Mouse (Mus musculus) spleen, postnatal 10 days (tissue): Measurements from ENCODE around the gene Clpx.
"Not testable (repeated sequence)": the region's sequence is repeated elsewhere in the genome, so short reads cannot be mapped to it uniquely, and the experiment has no call there.

Experiments used
- DNase-seq, 2 experiments: peaks; one replicate each; pipeline ENCODE4 v3.0.0; 2021 to 2022; ENCODE audit warnings: low spot score in 2 of 2

Clpx gene

DNA sequence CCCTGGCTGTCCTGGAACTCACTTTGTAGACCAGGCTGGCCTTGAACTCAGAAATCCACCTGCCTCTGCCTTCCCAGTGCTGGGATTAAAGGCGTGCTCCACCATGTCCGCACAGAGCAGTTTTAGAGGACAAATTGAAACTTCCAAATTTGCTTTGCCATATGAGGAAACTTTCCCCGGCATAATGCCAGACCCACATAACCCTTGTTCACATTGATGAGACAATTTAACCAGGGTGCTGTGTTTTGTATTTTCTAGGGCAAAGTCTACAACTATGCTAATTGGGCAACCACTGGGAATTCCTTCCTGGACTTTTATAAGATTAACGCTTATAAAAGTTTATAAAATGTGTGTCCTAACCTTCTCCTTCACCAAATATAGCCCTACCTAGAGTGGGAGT lies 4.1 kb upstream of the Clpx start:
- no peak for DNase-seq

- DNase-seq, result no peak
These were observed 1.6 kb upstream of the Clpx start for GRCm38 (mm10) chr9:65292421-65292820.

- DNase-seq, result peak; percentile 20 to 21
These were observed 941 bp upstream of the Clpx start for GRCm38 (mm10) chr9:65293119-65293518.

DNA sequence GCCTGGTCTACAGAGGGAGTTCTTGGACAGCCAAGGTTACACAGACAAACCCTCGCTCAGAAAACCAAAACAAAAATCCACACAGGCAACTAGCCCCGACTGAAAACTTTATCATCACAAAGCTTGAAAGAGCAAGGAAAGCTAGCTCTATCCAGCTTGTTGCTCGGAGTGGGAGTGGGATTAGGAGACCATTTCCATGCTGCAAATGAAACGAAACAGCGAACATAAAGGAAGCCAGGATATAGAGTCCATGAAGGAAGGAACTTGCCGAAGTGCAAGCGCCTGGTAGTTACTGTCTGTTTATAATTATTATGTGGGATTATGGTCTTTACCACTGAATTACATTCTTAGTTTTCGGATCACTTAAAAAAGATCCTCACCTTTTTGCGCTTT lies 484 bp upstream of the Clpx start:
- DNase-seq, result peak; percentile 26 to 38

GRCm38 (mm10) chr9:65294716-65295378 lies 787 bp downstream of the Clpx start:
- no peak for DNase-seq

DNA sequence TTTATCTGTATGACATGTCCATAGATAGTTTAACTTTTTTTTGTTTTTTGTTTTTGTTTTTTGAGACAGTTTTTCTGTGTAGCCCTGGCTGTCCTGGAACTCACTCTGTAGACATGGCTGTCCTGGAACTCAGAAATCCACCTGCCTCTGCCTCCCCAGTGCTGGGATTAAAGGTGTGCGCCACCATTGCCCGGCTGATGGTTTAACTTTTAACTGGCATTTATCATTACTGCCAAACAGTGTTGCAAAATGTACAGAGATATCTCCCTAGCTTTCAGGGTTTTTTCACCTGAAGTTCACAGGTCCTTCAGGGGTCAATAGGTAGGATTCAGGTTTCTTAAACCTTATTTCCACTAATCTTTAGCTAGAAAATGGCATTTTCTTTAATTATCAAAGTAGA lies 3.0 kb downstream of the Clpx start:
- DNase-seq, result no peak

- DNase-seq, result no peak
These were observed 4.7 kb downstream of the Clpx start for GRCm38 (mm10) chr9:65298761-65299160.

DNA sequence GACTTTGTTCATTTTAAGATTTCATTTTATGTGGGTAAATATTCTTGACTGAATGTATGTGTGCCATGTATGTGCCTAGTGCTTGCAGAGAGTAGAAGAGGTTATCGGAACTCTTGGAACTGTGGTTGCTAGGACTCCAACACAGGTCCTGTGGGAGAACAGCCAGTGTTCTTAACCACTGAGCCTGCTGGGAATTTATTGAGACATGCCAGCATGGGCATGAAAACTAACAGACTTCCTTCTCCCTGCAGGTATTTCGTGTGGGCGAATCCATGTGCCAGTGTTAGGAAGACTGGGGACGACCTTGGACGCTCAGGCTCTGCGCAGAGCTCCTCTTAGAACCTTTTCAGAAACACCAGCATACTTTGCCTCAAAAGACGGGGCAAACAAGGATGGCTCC lies 5.6 kb downstream of the Clpx start:
- no peak for DNase-seq

GRCm38 (mm10) chr9:65302327-65302983 lies 8.4 kb downstream of the Clpx start:
- no peak for DNase-seq

DNA sequence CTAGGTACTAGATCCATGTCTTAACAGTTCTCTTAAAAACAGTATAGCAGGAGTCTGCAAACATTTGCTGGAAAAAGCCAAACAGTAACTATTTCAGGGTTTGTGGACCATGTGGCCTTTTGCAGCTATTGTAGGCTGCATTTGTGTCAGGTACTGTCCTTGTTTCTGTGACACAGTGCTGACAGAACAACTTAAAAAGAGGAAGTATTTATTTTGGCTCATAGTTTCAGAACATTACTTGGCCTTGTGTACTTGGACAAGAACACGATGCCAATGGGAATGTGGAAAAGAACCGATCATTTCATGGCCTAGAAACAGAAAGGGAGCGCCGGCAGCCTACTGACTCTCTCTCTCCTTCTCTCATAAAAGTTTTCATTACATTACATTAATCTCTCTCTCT lies 9.5 kb downstream of the Clpx start:
- DNase-seq, result no peak

- DNase-seq, result no peak
These were observed 10.2 kb downstream of the Clpx start for GRCm38 (mm10) chr9:65304300-65304699.

GRCm38 (mm10) chr9:65306672-65307071 lies 12.6 kb downstream of the Clpx start:
- DNase-seq, result no peak

DNA sequence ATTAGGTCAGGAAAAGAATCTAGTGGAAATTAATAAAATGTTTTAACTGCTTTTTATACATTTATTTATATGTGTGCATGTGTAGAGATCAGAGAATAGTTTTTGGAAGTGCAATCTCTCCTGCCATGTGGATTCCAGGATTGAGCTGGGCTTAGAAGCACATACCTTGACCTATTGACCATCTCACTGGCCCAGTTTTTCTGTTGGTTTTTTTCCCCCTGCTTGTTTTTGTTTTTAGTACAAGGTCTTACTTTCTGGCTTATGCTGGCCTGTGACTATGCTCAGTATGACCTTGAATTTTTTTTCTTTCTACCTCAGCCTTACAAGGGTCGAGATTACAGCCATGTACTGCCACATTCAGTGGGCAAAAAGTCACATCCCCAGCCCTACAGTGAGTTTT lies 14.0 kb downstream of the Clpx start:
- no peak for DNase-seq

DNA sequence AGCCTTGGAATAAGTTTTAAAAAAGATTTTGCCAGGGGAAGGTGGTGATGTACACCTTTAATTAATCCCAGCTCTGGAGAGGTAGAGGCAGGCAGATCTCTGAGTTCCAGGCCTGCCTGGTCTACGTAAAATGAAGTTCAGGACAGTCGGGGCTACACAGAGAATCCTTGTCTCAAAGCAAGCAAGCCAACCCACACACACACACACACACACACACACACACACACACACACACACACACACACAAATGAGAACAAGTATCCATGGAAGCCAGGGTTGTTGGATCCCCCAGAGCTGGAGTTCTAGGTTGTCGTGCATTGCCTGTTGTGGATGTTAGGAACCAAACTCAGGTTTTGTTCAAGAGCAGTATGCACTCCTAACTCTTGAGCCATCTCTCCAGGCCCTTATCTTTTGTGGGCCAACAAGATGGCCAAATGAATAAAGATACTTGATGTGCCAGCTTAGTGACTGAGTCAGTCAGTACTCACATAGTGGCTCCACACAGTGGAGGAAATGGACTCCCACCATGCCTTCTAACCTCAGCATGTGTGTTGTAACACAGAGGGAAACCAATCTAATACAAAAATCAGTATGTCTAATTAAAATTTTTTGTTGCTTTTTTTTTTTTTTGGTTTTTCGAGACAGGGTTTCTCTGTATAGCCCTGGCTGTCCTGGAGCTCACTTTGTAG lies 18.8 kb downstream of the Clpx start:
- DNase-seq, result no peak

- no peak for DNase-seq
These were observed 19.8 kb downstream of the Clpx start for GRCm38 (mm10) chr9:65313846-65314245.

DNA sequence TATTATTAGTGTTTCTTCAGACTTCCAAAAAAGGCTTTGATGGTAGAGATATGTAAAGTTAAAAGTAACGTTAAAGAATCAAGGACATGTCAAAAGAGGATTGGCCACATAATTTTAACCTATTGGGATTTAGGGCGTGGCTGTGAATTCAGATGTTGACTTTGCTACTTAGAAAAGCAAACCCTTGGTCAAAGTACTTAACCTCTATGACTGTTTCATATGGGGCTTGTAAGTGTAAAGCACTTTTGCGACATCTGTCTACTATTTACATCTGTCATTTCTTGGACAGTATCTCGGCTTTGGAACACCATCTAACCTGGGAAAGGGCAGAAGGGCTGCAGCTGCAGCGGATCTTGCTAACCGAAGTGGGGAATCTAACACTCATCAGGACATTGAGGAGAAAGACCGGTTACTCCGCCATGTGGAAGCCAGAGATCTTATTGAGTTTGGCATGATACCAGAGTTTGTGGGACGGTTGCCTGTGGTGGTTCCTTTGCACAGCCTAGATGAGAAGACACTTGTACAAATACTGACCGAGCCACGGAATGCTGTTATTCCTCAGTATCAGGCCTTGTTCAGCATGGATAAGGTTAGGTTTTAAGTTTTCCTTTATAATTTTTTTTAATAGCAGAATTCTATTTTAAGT lies 28.3 kb downstream of the Clpx start:
- DNase-seq, result no peak

- no peak for DNase-seq
These were observed 31.9 kb downstream of the Clpx start for GRCm38 (mm10) chr9:65325971-65326370.

DNA sequence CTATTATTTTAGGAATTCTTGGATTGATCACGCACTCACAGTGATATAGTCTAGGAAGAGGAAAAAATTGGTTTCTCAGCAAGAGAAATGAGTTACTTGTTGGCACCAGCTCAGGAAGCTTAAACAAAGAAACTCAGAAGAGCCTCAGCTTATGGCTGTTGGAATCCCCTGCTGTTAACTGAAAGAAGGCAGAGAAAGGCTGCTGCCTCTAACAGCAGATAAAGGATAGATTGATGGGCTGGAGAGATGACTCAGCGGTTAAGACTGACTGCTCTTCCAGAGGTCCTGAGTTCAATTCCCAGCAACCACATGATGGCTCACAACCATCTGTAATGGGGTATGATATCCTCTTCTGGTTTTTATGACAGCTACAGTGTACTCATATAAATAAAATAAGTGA lies 33.3 kb downstream of the Clpx start:
- DNase-seq, result no peak

DNA sequence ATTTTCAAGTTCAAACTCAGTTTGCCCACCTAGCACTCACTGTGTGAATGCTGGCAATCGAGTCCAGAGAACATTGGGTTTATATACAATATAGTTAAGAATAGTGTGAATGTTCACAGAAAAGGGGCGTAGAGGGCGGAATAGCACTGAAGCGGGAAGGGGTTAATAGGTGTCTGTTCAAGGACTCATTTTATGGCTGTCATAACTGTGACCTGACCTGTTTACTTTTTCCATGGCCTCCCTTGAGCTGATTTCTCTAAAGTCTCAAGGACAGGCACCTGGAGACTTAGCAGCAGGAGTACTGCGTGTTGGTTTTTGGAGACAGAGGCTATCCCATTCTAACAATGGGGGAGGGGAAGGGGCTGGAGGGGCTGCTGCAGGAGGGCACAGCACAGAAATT lies 39.9 kb downstream of the Clpx start:
- no peak for DNase-seq

- DNase-seq, result no peak
These were observed 45.1 kb downstream of the Clpx start for GRCm38 (mm10) chr9:65339146-65339545.

GRCm38 (mm10) chr9:65340414-65340813 lies 46.4 kb downstream of the Clpx start:
- DNase-seq, result no peak

GRCm38 (mm10) chr9:65345439-65345838 lies 51.4 kb downstream of the Clpx start:
- not testable (repeated sequence) for DNase-seq
